Mouse (Mus musculus): Measurements from ENCODE around the gene C530025M09Rik. TPM values are rescaled to one million over a fixed set of nuclear protein-coding genes. Genes with fewer than 3 reads are reported as not detected.

Gene C530025M09Rik
- total RNA-seq, 2 experiments from 2014 or later, result 1.1 to 1.7 TPM

DNA sequence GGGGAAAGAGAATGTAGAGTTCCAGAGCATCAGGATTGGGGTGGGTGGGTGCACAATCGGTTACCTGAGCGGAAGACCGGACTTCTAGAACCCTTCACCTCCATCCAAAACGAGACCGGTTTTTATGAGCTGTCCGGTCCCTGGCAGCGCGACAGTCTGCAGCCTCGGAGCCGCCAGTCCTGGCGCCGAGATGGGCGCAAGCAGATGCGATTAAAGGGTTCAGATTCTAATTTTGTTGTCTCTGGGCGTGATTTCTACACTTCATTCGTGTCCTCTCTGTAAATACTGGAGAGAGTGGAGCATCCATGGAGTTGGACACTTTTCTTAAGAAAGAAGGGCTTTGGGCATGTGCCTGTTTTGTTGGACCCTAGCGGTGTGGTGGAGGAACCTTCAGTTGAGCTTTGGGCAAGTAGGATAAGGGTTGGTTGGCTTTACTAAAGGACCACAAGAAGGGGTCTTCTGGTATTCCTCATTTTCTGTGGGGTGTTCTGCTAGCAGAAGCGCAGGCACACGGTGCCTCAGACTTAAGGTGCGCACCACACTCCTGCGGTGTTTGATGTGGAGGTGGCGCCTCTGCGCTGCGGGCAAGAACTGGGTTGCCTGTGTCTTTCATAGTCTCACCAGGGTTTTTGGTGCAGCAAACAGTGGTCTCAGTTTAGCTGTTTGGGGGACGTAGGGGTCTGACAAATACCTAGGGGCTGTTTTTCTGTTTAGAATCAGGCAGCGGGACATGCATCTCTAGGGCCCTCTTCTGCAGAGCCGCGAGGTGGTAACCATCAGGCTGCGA, 639 bp upstream of the C530025M09Rik start:
- Histone ChIP-seq H3K4me3 (peak overlapping the region; percentile 82), H3K27ac (peak overlapping the region; percentile 94)
- peak; percentile 60 for TF ChIP-seq CTCF (conservative IDR thresholded peaks at IDR 0.05)
- peak; percentile 8 to 18 for DNase-seq (ENCODE audit: low spot score in 2 of 2)

DNA sequence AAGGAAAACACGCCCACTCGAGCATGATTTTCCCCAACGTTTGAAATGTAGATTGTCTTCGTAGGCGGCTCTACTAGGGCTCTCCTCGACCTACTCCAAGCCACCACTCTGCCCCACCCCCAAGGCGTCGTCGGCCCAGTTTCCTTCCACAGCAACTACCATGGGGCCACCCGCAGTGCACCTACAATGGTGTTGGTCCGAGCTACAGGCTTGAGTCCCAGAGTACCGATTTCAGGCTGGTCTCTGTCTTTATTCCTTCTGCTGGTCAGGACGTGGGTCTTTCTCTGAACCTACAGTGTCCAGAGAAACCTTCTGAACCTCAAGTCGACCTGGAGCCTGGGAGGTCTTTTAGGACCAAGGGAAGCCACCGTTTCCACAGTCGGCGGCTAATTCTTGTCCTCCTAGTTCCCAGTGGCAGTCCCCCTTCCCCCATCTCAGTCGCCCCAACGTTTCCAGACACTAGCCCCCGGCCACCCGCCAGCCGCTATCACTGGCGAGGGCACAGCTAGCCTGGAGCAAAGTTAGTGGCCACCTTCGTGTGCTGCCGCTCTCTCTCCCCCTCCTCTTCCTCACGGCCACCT, 968 bp downstream of the C530025M09Rik start:
- DNase-seq (ENCODE audit: low spot score in 2 of 2), result no peak
- Histone ChIP-seq H3K27ac (peak overlapping the region; percentile 94), H3K4me3 (peak overlapping the region; percentile 82)
- no peak for TF ChIP-seq CTCF (conservative IDR thresholded peaks at IDR 0.05)

DNA sequence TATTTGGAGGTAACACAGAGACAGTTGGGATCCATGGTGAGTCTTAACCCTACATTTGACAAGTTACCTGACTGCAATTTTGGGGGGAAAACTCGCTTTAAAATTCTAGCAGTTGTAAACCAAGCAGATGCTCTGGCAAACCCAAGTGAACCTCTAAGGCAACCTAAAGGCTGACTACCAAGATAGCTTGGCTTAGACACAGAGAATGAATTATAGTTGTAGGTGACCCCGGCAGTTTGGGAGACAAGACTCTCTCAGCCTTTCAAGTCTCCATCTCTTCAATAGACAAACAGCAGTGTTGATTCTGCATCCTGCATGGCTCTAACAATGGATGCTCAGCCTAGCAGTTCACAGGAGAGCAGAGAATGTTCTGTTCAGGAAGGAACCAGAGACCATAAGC, 2.1 kb downstream of the C530025M09Rik start, which contains the start of gene Syndig1:
Syndig1 (plus strand) TSS at position 301 of the 400 bp plus-strand sequence.
- peak within 1 kb of the TSS; percentile 82 for H3K4me3 ChIP-seq
- TF ChIP-seq CTCF (conservative IDR thresholded peaks at IDR 0.05), result no peak
- 0 out of 2 replicates have a peak within 1 kb of the TSS, but pooled peaks have one; percentile 94 for H3K27ac ChIP-seq
- DNase-seq (ENCODE audit: low spot score in 2 of 2), result no peak

DNA sequence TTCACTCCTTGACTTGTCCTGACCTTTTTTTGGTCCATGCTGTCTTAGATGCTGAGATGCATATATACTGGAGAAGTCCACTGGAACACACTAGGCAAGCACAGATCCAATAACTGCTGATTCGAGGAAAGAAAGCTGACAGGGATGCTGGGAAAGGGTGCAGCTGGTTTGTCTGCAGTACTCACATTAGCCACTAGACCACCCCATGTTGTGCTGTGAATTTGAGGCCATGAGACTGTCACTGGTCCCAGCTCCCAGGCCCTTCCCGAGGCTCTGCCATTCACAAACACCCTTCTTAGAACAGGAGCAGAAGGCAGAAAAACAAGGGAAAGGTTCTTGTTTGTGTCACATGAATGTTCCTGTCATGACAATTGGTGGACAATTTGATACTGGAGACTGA, 10.8 kb downstream of the C530025M09Rik start:
- Histone ChIP-seq H3K27ac (no peak overlapping the region), H3K4me3 (no peak overlapping the region)
- DNase-seq (ENCODE audit: low spot score in 2 of 2), result no peak
- peak; percentile 55 for TF ChIP-seq CTCF (conservative IDR thresholded peaks at IDR 0.05)

DNA sequence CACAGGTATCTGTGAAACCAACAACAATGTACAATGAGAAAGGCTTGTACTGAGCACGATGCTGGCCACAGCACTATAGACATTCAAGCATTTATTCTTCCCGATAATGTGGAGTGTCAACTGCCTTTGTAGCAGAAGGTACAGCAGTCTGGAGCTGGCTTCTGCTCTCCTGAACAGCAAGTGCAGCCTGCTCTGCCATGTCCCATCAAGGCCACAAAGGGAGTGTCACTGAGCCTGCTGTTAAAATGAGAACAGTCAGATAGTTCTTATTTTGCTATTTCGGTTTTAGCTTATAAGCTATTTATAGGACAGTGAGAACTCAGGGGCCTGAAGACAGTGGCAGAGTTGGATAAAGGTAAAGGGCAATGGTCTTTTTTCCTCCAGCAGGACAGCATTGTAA, 11.3 kb downstream of the C530025M09Rik start:
- TF ChIP-seq CTCF (conservative IDR thresholded peaks at IDR 0.05), result no peak
- DNase-seq (ENCODE audit: low spot score in 2 of 2), result peak in 1 of 2 experiments; percentile 22
- H3K4me3 ChIP-seq, result no peak overlapping the region
- H3K27ac ChIP-seq, result no peak overlapping the region

DNA sequence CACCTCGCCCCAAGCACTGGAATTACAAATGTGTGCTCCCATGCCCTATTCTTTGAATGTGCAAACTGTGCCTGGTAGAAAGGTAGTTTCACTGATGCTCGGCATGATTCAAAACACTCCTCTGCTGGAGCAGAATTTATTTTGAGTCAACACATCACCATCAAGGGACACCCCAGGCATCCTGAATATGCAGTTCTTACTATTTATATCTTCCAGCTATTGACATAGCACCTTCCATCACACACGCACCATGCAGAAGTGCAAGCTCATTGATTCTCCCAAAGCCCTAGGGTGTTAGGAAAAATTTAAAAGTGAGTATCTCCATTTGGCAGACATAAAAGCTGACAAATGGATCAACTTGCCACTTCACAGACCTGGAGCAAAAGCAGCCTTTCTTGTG, 12.6 kb downstream of the C530025M09Rik start:
- no peak overlapping the region for H3K27ac ChIP-seq
- DNase-seq (ENCODE audit: low spot score in 2 of 2), result no peak
- no peak for TF ChIP-seq CTCF (conservative IDR thresholded peaks at IDR 0.05)
- no peak overlapping the region for H3K4me3 ChIP-seq

DNA sequence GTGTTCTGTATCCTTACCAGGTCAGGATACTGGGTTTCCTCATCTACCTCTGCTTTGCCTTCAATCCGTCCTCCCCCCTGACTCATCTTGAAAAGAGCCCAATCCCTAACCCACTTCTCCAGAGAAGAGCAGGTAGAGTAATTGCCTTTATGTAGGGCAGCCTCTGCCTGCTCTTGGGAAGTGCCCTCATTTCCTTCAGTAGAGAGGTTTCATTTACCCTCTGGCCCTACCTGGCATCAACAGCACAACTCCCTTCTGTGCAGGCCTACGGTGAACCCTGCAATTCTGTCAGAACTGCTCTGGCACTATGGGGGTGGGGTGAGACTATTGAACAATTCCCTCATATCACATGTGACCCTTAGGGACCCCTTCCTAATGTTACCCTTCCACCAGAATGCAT, 18.1 kb downstream of the C530025M09Rik start:
- no peak overlapping the region for H3K27ac ChIP-seq
- no peak for DNase-seq (ENCODE audit: low spot score in 2 of 2)
- no peak for TF ChIP-seq CTCF (conservative IDR thresholded peaks at IDR 0.05)
- H3K4me3 ChIP-seq, result no peak overlapping the region

DNA sequence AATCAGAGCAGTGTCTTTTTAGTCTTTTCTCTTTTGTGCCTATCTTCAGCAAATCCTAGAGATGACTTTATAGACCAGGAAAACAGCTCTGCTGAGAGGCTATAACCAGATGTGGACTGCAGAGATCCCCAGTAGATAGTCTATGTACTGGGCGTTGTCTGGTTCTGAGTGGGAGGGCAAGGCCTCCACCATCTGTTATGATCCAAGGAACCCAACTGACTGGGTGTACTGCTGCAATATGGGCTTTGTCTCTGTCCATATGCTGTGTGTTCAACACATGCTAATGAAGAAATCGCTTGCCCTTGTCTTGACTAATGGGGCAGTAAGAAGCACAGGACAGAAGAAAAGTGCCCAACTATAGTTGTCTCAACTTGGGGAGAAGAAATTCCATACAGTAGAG, 25.8 kb downstream of the C530025M09Rik start:
- TF ChIP-seq CTCF (conservative IDR thresholded peaks at IDR 0.05), result no peak
- Histone ChIP-seq H3K27ac (no peak overlapping the region; the same call in 1 of the 2 replicates), H3K4me3 (no peak overlapping the region)
- peak in 1 of 2 experiments; percentile 34 for DNase-seq (ENCODE audit: low spot score in 2 of 2)

DNA sequence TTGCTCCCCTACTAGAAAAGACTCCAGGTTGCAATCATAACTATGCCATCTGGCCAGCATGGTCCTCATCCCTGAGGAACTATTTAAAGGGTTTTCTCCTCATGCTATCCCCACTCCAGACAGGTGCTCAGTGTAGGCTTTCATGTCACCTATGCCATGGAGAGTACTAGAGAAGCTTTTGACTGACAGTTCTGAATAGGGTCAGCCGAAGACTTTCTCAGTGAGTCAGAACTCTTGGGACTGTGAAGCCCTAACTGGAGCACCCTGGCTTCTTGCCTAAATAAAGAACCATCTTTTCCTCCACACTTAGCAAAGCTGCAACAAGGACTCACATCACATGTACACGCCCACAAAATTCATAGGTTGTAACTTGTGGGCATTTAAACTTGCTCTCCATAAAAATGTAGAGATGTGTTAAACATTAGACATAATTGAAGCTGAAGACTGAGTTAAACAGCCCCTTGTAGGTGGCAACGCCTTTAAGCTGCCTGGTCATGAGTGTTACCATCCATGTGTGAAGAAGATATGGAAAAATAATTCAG, 26.3 kb downstream of the C530025M09Rik start:
- Histone ChIP-seq H3K4me3 (no peak overlapping the region), H3K27ac (peak overlapping the region; percentile 29; the same call in 1 of the 2 replicates)
- no peak for TF ChIP-seq CTCF (conservative IDR thresholded peaks at IDR 0.05)
- DNase-seq (ENCODE audit: low spot score in 2 of 2), result peak in 1 of 2 experiments; percentile 5

DNA sequence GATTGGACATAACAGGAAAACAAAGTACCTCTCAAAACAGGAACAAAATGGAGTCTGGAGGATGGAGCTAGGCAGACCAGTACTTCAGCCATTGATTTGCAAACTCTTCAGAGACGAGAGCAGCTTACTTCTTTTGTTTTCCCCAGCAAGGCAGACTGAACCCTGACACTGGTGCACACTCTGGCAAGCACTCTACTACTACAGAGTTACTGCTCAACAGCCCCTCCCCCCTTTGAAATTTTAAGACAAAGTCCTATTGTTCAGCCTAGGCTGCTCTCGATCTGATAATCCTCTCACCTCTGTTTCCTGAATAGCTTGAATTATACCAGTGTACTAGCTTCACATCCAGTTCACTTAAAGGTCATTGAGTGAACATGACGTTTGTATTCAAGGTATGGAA, 32.4 kb downstream of the C530025M09Rik start:
- Histone ChIP-seq H3K4me3 (no peak overlapping the region), H3K27ac (no peak overlapping the region)
- TF ChIP-seq CTCF (conservative IDR thresholded peaks at IDR 0.05), result no peak
- DNase-seq (ENCODE audit: low spot score in 2 of 2), result no peak

Other genes starting within 250 kb of the C530025M09Rik start
- gene Syndig1, start 2.0 kb downstream of the C530025M09Rik start, total RNA-seq (2021), result 10 to 100 TPM; 37.8 to 41.5 TPM